Comparison of ENCODE assay signal across 8 mouse cellular contexts in genomic region chrX:12936406-12937172, GRCm38 (mm10).
DNase-seq lines count a peak whose midpoint lies in the region; ATAC-seq lines count a peak whose summit lies in the region.

No protein-coding gene starts in this region.

- no peaks in the 10 kb centered on the region for H3K4me1 ChIP-seq in forebrain, embryonic 16.5 days (replicated peaks; ENCODE audit: control insufficient read depth, insufficient read depth, low read length)
- H3K4me1 ChIP-seq in hindbrain, embryonic 12.5 days, result no peaks in the 10 kb centered on the region

- DNase-seq in ES-CJ7 (ENCODE audit: low read depth, low spot score), result peak; percentile 31
- peak; percentile 10 to 16 for DNase-seq in layer of hippocampus, postnatal 25 days (ENCODE audit: extremely low spot score in 1 of 2, low spot score in 1 of 2)
- peak; percentile 40 for DNase-seq in lung, postnatal 14 days
- DNase-seq in ovary, postnatal 36 days (ENCODE audit: low spot score), result peak; percentile 38
- DNase-seq in thymus, postnatal 25 days, result peak; percentile 31

- no peaks in the 10 kb centered on the region for H3K9me3 ChIP-seq in forebrain, embryonic 16.5 days (ENCODE audit: control insufficient read depth, low read length)
- H3K9me3 ChIP-seq in hindbrain, embryonic 12.5 days (replicated peaks), result no peaks in the 10 kb centered on the region

- H3K4me2 ChIP-seq in forebrain, embryonic 16.5 days (ENCODE audit: low read length), result peak overlapping the region; percentile 64
- H3K4me2 ChIP-seq in hindbrain, embryonic 12.5 days (replicated peaks), result peak overlapping the region; percentile 58

- ATAC-seq in cerebellum, adult (ENCODE audit: insufficient number of reproducible peaks, low FRiP score, low TSS enrichment), result peak; percentile 72
- ATAC-seq in forebrain, embryonic 16.5 days, result peak; percentile 67
- ATAC-seq in hindbrain, embryonic 12.5 days (ENCODE audit: low FRiP score), result peak; percentile 64; the same call in 1 of the 2 replicates

- H3K27me3 ChIP-seq in forebrain, embryonic 16.5 days (replicated peaks; ENCODE audit: control insufficient read depth, insufficient read depth, low read length), result no peaks in the 10 kb centered on the region
- peaks cover 9% of the 10 kb centered on the region; the same call in 1 of the 2 replicates for H3K27me3 ChIP-seq in hindbrain, embryonic 12.5 days

- H3K4me3 ChIP-seq in forebrain, embryonic 16.5 days (replicated peaks; ENCODE audit: low read length), result peak overlapping the region; percentile 51
- peak overlapping the region; percentile 37 for H3K4me3 ChIP-seq in hindbrain, embryonic 12.5 days

- H3K9ac ChIP-seq in forebrain, embryonic 16.5 days (replicated peaks; ENCODE audit: low read depth, low read length), result peak overlapping the region; percentile 69
- peak overlapping the region; percentile 53; the same call in 1 of the 2 replicates for H3K9ac ChIP-seq in hindbrain, embryonic 12.5 days

- no peaks in the 10 kb centered on the region for H3K36me3 ChIP-seq in forebrain, embryonic 16.5 days (ENCODE audit: control insufficient read depth, insufficient read depth)
- no peaks in the 10 kb centered on the region for H3K36me3 ChIP-seq in hindbrain, embryonic 12.5 days

- no peak overlapping the region for H3K27ac ChIP-seq in forebrain, embryonic 16.5 days (ENCODE audit: low read length)
- no peak overlapping the region for H3K27ac ChIP-seq in hindbrain, embryonic 12.5 days

- 16% methylated on average over 40 of the region's 43 CpGs for WGBS in forebrain, embryonic 16.5 days
- 18% methylated on average over 43 of the region's 43 CpGs for WGBS in hindbrain, embryonic 12.5 days
